Mouse (Mus musculus): ENCODE data around the gene Gm12216. TPM values are rescaled to one million over a fixed set of nuclear protein-coding genes. Genes with fewer than 3 reads are reported as not detected.

The Gm12216 gene
- total and polyA plus RNA-seq, 3 experiments = not detected

GRCm38 (mm10) chr11:53893451-53893850 lies 34.4 kb upstream of the Gm12216 start:
- no peak for TF ChIP-seq MYC (IDR thresholded peaks at IDR 0.05; ENCODE audit: low read depth, low read length)
- no peak for TF ChIP-seq MYB (IDR thresholded peaks at IDR 0.05; ENCODE audit: low read depth, low read length)
- no peak for TF ChIP-seq MAZ (IDR thresholded peaks at IDR 0.05; ENCODE audit: low read depth, low read length)
- 0 out of 2 replicates have a peak, but pooled peaks have one; percentile 3 for TF ChIP-seq SIN3A (IDR thresholded peaks at IDR 0.05; ENCODE audit: low read length)
- no peak for TF ChIP-seq SMC3 (IDR thresholded peaks at IDR 0.05; ENCODE audit: low read depth, low read length)
- TF ChIP-seq CHD1 (IDR thresholded peaks at IDR 0.05; ENCODE audit: low read depth, low read length) = no peak
- no peak for TF ChIP-seq ZKSCAN1 (IDR thresholded peaks at IDR 0.05; ENCODE audit: low read depth, low read length)
- no peak for TF ChIP-seq USF2 (IDR thresholded peaks at IDR 0.05; ENCODE audit: borderline replicate concordance in 1 of 2, insufficient read depth in 1 of 2, low read depth in 1 of 2, low read length in 2 of 2)
- no peak for TF ChIP-seq NRF1 (IDR thresholded peaks at IDR 0.05; ENCODE audit: insufficient read depth, low read depth, low read length, poor library complexity, severe bottlenecking)
- H3K4me1 ChIP-seq (ENCODE audit: control insufficient read depth in 1 of 2, insufficient read depth in 2 of 2, low read length in 2 of 2) = peaks cover 10 to 21% of the 10 kb centered on the region in 2 experiments
- peaks cover 0 to 27% of the 10 kb centered on the region in 2 experiments; a peak in 2 of 4 replicates for H3K36me3 ChIP-seq (ENCODE audit: control insufficient read depth in 1 of 2, insufficient read depth in 2 of 2, low read length in 2 of 2)
- peaks cover 9% of the 10 kb centered on the region for H3K79me2 ChIP-seq (ENCODE audit: control insufficient read depth, insufficient read depth, low read length, poor library complexity)
- H3K27ac ChIP-seq (ENCODE audit: control insufficient read depth, low read depth, low read length) = peak overlapping the region; percentile 83
- H3K27me3 ChIP-seq (ENCODE audit: control insufficient read depth in 1 of 2, insufficient read depth in 2 of 2, low read length in 2 of 2) = no peaks in the 10 kb centered on the region
- no peaks in the 10 kb centered on the region for H3K9me3 ChIP-seq (replicated peaks; ENCODE audit: insufficient read depth, low read length)
- DNase-seq (ENCODE audit: low read depth, low spot score) = peak; percentile 53
- H3K4me3 ChIP-seq (ENCODE audit: control insufficient read depth in 1 of 2, insufficient read depth in 1 of 2, low read depth in 2 of 2, low read length in 2 of 2) = peak overlapping the region; percentile 42 to 55
- peak overlapping the region; percentile 75 for H3K9ac ChIP-seq (ENCODE audit: control insufficient read depth, low read depth, low read length, poor library complexity, severe bottlenecking)

GRCm38 (mm10) chr11:53892716-53893416 lies 33.8 kb upstream of the Gm12216 start:
- H3K9me3 ChIP-seq (replicated peaks; ENCODE audit: insufficient read depth, low read length) = no peaks in the 10 kb centered on the region
- peak overlapping the region; percentile 83 for H3K27ac ChIP-seq (ENCODE audit: control insufficient read depth, low read depth, low read length)
- H3K4me1 ChIP-seq (ENCODE audit: control insufficient read depth in 1 of 2, insufficient read depth in 2 of 2, low read length in 2 of 2) = peaks cover 10 to 22% of the 10 kb centered on the region in 2 experiments
- peaks cover 0 to 27% of the 10 kb centered on the region in 2 experiments; a peak in 2 of 4 replicates for H3K36me3 ChIP-seq (ENCODE audit: control insufficient read depth in 1 of 2, insufficient read depth in 2 of 2, low read length in 2 of 2)
- peak overlapping the region; percentile 55 to 61 for H3K4me3 ChIP-seq (ENCODE audit: control insufficient read depth in 1 of 2, insufficient read depth in 1 of 2, low read depth in 2 of 2, low read length in 2 of 2)
- DNase-seq (ENCODE audit: low read depth, low spot score) = peak; percentile 96
- peak overlapping the region; percentile 75 for H3K9ac ChIP-seq (ENCODE audit: control insufficient read depth, low read depth, low read length, poor library complexity, severe bottlenecking)
- peaks cover 10% of the 10 kb centered on the region for H3K79me2 ChIP-seq (ENCODE audit: control insufficient read depth, insufficient read depth, low read length, poor library complexity)
- no peaks in the 10 kb centered on the region for H3K27me3 ChIP-seq (ENCODE audit: control insufficient read depth in 1 of 2, insufficient read depth in 2 of 2, low read length in 2 of 2)
- TF ChIP-seq CHD1 (IDR thresholded peaks at IDR 0.05; ENCODE audit: low read depth, low read length) (peak; percentile 95), MYC (IDR thresholded peaks at IDR 0.05; ENCODE audit: low read depth, low read length) (0 out of 2 replicates have a peak, but pooled peaks have one; percentile 30), BHLHE40 (IDR thresholded peaks at IDR 0.05; ENCODE audit: borderline replicate concordance, low read depth, low read length) (no peak), UBTF (IDR thresholded peaks at IDR 0.05; ENCODE audit: borderline replicate concordance, insufficient read depth, low read depth, low read length) (no peak), EP300 (IDR thresholded peaks at IDR 0.05; ENCODE audit: low read depth in 1 of 2, low read length in 2 of 2) (0 out of 4 replicates have a peak, but pooled peaks of 1 of the 2 experiments have one; percentile 8), SIN3A (IDR thresholded peaks at IDR 0.05; ENCODE audit: low read length) (peak; percentile 83), CHD2 (IDR thresholded peaks at IDR 0.05; ENCODE audit: low read length) (no peak), GABPA (IDR thresholded peaks at IDR 0.05; ENCODE audit: low read depth, low read length) (no peak), TBP (IDR thresholded peaks at IDR 0.05; ENCODE audit: low read depth, low read length) (peak; percentile 95), TCF12 (IDR thresholded peaks at IDR 0.05; ENCODE audit: low read depth, low read length) (peak; percentile 56), RCOR1 (IDR thresholded peaks at IDR 0.05; ENCODE audit: low read depth, low read length) (no peak), MAX (IDR thresholded peaks at IDR 0.05; ENCODE audit: low read length) (no peak), ZNF384 (IDR thresholded peaks at IDR 0.05; ENCODE audit: low read depth, low read length) (no peak), ZKSCAN1 (IDR thresholded peaks at IDR 0.05; ENCODE audit: low read depth, low read length) (no peak), MAFK (IDR thresholded peaks at IDR 0.05; ENCODE audit: borderline replicate concordance, low read depth, low read length) (no peak), POLR2A (IDR thresholded peaks at IDR 0.05; ENCODE audit: control insufficient read depth in 1 of 2, insufficient read depth in 1 of 2, low read depth in 1 of 2, low read length in 2 of 2, poor library complexity in 1 of 2) (peak; percentile 68 to 98), E2F4 (IDR thresholded peaks at IDR 0.05; ENCODE audit: borderline replicate concordance, low read depth, low read length) (no peak), MEF2A (IDR thresholded peaks at IDR 0.05; ENCODE audit: extremely low read depth, insufficient replicate concordance, low read depth, low read length, poor library complexity, severe bottlenecking) (no peak), POLR2AphosphoS5 (IDR thresholded peaks at IDR 0.05; ENCODE audit: borderline replicate concordance, low read depth, low read length) (no peak), MXI1 (IDR thresholded peaks at IDR 0.05; ENCODE audit: low read depth, low read length) (peak; percentile 78), POLR2AphosphoS2 (IDR thresholded peaks at IDR 0.05; ENCODE audit: low read length) (peak; percentile 87; the same call in 1 of the 2 replicates), USF1 (IDR thresholded peaks at IDR 0.05; ENCODE audit: low read depth, low read length) (no peak), MAZ (IDR thresholded peaks at IDR 0.05; ENCODE audit: low read depth, low read length) (no peak), MYB (IDR thresholded peaks at IDR 0.05; ENCODE audit: low read depth, low read length) (no peak), USF2 (IDR thresholded peaks at IDR 0.05; ENCODE audit: borderline replicate concordance in 1 of 2, insufficient read depth in 1 of 2, low read depth in 1 of 2, low read length in 2 of 2) (no peak), GATA1 (IDR thresholded peaks at IDR 0.05; ENCODE audit: low read depth, low read length) (no peak)
